Mouse (Mus musculus): ENCODE results near the gene Tyw5. TPM values are rescaled to one million over a fixed set of nuclear protein-coding genes. Genes with fewer than 3 reads are reported as not detected.

Gene Tyw5
- polyA plus RNA-seq, 1 experiment from 2014 or later: 31.2 TPM

Other genes starting within 250 kb of the Tyw5 start
- gene 1700066M21Rik, start 29.5 kb downstream of the Tyw5 start, polyA plus RNA-seq (2015; fragmentation: Nextera tagmentation; extraction: Ambion mirVana): 19.3 and 20.3 TPM in 2 replicates
- 18.3 and 19.4 TPM in 2 replicates for gene Maip1, start 773 bp downstream of the Tyw5 start, polyA plus RNA-seq (2015; fragmentation: Nextera tagmentation; extraction: Ambion mirVana)

Measured in midbrain, embryonic 16.5 days (tissue).